ENCODE assay signal across 8 mouse cellular contexts in the genomic region with DNA sequence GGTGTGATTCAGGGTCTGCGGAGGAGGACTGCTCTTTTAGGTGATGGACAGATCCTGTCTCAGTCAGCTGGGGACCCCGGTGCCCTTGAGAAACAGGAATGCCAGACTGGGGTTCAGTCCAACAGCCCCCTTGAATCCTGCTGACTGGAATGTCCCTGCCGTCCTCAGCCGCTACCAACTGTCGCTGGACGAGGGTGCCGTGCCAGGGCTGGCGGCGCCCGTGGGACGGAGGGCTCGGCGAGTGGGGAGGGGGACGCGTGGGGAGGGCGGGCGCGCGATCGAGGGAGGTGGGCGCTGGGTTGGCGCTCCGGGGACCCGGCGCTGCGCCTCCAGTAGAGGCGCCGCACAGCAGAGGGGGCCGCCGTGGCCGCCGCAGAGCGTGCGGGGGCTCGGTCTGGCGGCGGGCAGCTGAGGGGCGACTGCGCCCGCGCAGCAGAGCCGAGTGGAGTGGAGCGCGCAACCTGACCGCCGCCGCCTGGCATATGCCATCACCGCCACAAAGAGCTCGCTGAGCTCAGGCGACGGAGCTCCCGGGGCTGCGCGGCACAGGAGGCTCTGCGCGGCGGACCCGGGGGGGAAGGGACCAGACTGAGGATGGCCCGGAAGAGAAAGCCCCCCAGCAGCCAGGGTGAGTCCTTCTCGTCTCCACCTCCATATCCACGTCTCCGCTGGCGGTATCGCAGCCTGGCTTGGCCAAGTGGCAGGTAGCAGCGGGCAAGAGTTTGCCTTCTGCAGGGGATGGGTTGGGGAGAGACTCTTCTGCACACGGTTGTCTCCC. TPM values are rescaled to one million over a fixed set of nuclear protein-coding genes. Genes with fewer than 3 reads are reported as not detected.
DNase-seq lines count a peak whose midpoint lies in the region; ATAC-seq and TF ChIP-seq lines count a peak whose summit lies in the region.

Gene Slc44a5, plus strand, starts transcription at position 266 of the 778 bp plus-strand sequence.

- no peak for TF ChIP-seq EP300 in liver, embryonic 14.5 days (IDR thresholded peaks at IDR 0.05; ENCODE audit: low read depth)

- DNase-seq in gastrocnemius, adult 2 months, result peak; percentile 40
- DNase-seq in gastrocnemius, adult 18-20 months (ENCODE audit: low spot score), result no peak
- peak; percentile 37 for DNase-seq in Muller cell, postnatal 12 days (ENCODE audit: inconsistent ontology term)
- no peak for DNase-seq in liver, embryonic 14.5 days (ENCODE audit: low read depth in 3 of 3, low spot score in 3 of 3)
- peak; percentile 67 to 68 for DNase-seq in right cerebral cortex, postnatal 10 days (ENCODE audit: low spot score in 2 of 2)
- DNase-seq in yolk sac, embryonic 10.5 days (ENCODE audit: low spot score), result no peak

- ATAC-seq in embryonic facial prominence, embryonic 12.5 days (ENCODE audit: insufficient number of reproducible peaks, insufficient read depth, low FRiP score, low TSS enrichment), result peak; percentile 85
- ATAC-seq in hindbrain, embryonic 15.5 days (ENCODE audit: low FRiP score, low read depth), result peak; percentile 89
- ATAC-seq in liver, embryonic 14.5 days (ENCODE audit: insufficient read depth), result no peak

- no peaks in the 10 kb centered on the region for H3K9me3 ChIP-seq in embryonic facial prominence, embryonic 12.5 days
- no peaks in the 10 kb centered on the region for H3K9me3 ChIP-seq in hindbrain, embryonic 15.5 days
- H3K9me3 ChIP-seq in liver, embryonic 14.5 days (ENCODE audit: control insufficient read depth, low read length), result no peaks in the 10 kb centered on the region

- no peaks in the 10 kb centered on the region for H3K36me3 ChIP-seq in embryonic facial prominence, embryonic 12.5 days
- no peaks in the 10 kb centered on the region for H3K36me3 ChIP-seq in hindbrain, embryonic 15.5 days
- no peaks in the 10 kb centered on the region for H3K36me3 ChIP-seq in liver, embryonic 14.5 days (replicated peaks; ENCODE audit: control insufficient read depth, insufficient read depth, low read depth)

- peak within 1 kb of the TSS; percentile 68 for H3K4me3 ChIP-seq in gastrocnemius, adult 2 months
- H3K4me3 ChIP-seq in embryonic facial prominence, embryonic 12.5 days, result peak within 1 kb of the TSS; percentile 60
- H3K4me3 ChIP-seq in hindbrain, embryonic 15.5 days, result peak within 1 kb of the TSS; percentile 54
- peak within 1 kb of the TSS in 1 of 2 experiments; percentile 28; a peak in 2 of 4 replicates for H3K4me3 ChIP-seq in liver, embryonic 14.5 days (ENCODE audit: insufficient read depth in 1 of 2, low read depth in 2 of 2, low read length in 2 of 2)

- intact Hi-C loops in gastrocnemius, adult 2 months (cut with DNase I), result no loop called here

- peak within 1 kb of the TSS; percentile 70 for H3K9ac ChIP-seq in embryonic facial prominence, embryonic 12.5 days
- peak within 1 kb of the TSS; percentile 57 for H3K9ac ChIP-seq in hindbrain, embryonic 15.5 days
- H3K9ac ChIP-seq in liver, embryonic 14.5 days (replicated peaks), result no peak within 1 kb of the TSS

- 1% methylated on average over 61 of the region's 66 CpGs for WGBS in embryonic facial prominence, embryonic 12.5 days
- under 1% methylated on average over 55 of the region's 66 CpGs for WGBS in hindbrain, embryonic 15.5 days
- 2% methylated on average over 58 of the region's 66 CpGs for WGBS in liver, embryonic 14.5 days (ENCODE audit: insufficient replicate concordance)

- no peak within 1 kb of the TSS for H3K27ac ChIP-seq in gastrocnemius, adult 2 months
- no peak within 1 kb of the TSS for H3K27ac ChIP-seq in embryonic facial prominence, embryonic 12.5 days
- peak within 1 kb of the TSS; percentile 54 for H3K27ac ChIP-seq in hindbrain, embryonic 15.5 days (replicated peaks)
- H3K27ac ChIP-seq in liver, embryonic 14.5 days, result no peak within 1 kb of the TSS

- no peak for TF ChIP-seq CTCF in gastrocnemius, adult 2 months (IDR thresholded peaks at IDR 0.05)
- no peak for TF ChIP-seq CTCF in liver, embryonic 14.5 days (IDR thresholded peaks at IDR 0.05; ENCODE audit: low read depth)

- H3K4me2 ChIP-seq in embryonic facial prominence, embryonic 12.5 days (replicated peaks), result peak within 1 kb of the TSS; percentile 97
- peak within 1 kb of the TSS; percentile 89 for H3K4me2 ChIP-seq in hindbrain, embryonic 15.5 days
- H3K4me2 ChIP-seq in liver, embryonic 14.5 days (ENCODE audit: low read depth), result peak within 1 kb of the TSS; percentile 34; the same call in 1 of the 2 replicates

- H3K4me1 ChIP-seq in embryonic facial prominence, embryonic 12.5 days, result peaks cover 13% of the 10 kb centered on the region
- peaks cover 26% of the 10 kb centered on the region for H3K4me1 ChIP-seq in hindbrain, embryonic 15.5 days (replicated peaks)
- H3K4me1 ChIP-seq in liver, embryonic 14.5 days (replicated peaks; ENCODE audit: control insufficient read depth in 2 of 2, insufficient read depth in 2 of 2, low read length in 1 of 2), result no peaks in the 10 kb centered on the region

- peaks cover 46% of the 10 kb centered on the region for H3K27me3 ChIP-seq in embryonic facial prominence, embryonic 12.5 days
- H3K27me3 ChIP-seq in hindbrain, embryonic 15.5 days, result no peaks in the 10 kb centered on the region
- H3K27me3 ChIP-seq in liver, embryonic 14.5 days (ENCODE audit: control insufficient read depth, insufficient read depth, low read length), result peaks cover 33% of the 10 kb centered on the region

RNA-seq across cellular contexts. Expression of gene Slc44a5, which starts in this region (rescaled TPM):
- total RNA-seq in gastrocnemius, adult 2 months (2021), result under 1 TPM in 1 of 2 experiments, not detected in 1; 0.17 TPM
- under 1 TPM in 1 of 2 experiments, not detected in 1; 0.05 TPM for total RNA-seq in gastrocnemius, adult 18-20 months (2021)
- 1.9 and 2.1 TPM in 2 replicates for polyA plus RNA-seq in embryonic facial prominence, embryonic 12.5 days (2016; fragmentation: Nextera tagmentation; extraction: Ambion mirVana)
- polyA plus RNA-seq in hindbrain, embryonic 15.5 days (2015; fragmentation: Nextera tagmentation; extraction: Ambion mirVana), result 8.6 and 9.6 TPM in 2 replicates
- 0.31 and 0.48 TPM in 2 replicates for polyA plus RNA-seq in liver, embryonic 14.5 days (2012; rRNA removed)
- polyA plus RNA-seq in liver, embryonic 14.5 days (2014; fragmentation: Nextera tagmentation; extraction: Ambion mirVana), result 0.18 and 0.39 TPM in 2 replicates

Comparison
In these comparisons a context has a peak if more than half of its experiments do, and no peak if none do; other contexts are left out.
1. Peak in DNase-seq and H3K4me3 ChIP-seq in gastrocnemius, adult 2 months; RNA of the gene not detected or under 1 TPM.
2. DNase-seq: peak in Muller cell, postnatal 12 days (single experiment) and right cerebral cortex, postnatal 10 days (2 of 2); none in gastrocnemius, adult 18-20 months (single experiment), liver, embryonic 14.5 days (0 of 3) and yolk sac, embryonic 10.5 days (single experiment).
3. H3K4me2 ChIP-seq: peak in every context shown above with its lines; median percentile 97 in embryonic facial prominence, embryonic 12.5 days; 89 in hindbrain, embryonic 15.5 days; 34 in liver, embryonic 14.5 days.